ENCODE assay signal across 27 mouse cellular contexts in the genomic region with DNA sequence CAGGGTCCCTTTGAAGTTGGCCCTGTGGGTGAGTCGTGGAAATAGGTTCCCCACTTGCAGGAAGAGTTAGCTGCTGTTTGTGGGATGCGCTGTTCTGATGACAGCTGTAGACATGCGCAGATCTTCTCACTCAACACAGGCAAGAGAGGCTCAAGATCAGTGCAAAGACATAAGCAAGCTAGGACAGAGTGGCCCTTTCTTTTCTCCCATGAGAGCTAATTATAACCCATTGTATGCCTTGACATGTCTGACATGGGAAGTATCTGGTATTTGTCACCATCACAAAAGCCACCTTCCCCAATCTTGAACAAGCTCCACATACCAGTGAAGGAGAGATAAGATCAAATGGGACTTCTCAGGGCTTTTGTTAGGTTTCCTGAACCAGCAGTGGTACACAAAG.
DNase-seq lines count a peak whose midpoint lies in the region; ATAC-seq and TF ChIP-seq lines count a peak whose summit lies in the region.
"Had no signal": no experiment of that assay in that cellular context is flagged by ENCODE, and none has a peak within 500 bp of the region (broad histone marks: within the 10 kb centered on the region; RNA-seq: fewer than 3 reads in every experiment).

No protein-coding gene starts in this region.

- WGBS in heart, embryonic 12.5 days, result 30% methylated on average over 3 of the region's 3 CpGs
- WGBS in heart, embryonic 15.5 days, result 50% methylated on average over 3 of the region's 3 CpGs
- WGBS in limb, embryonic 11.5 days, result 82% methylated on average over 3 of the region's 3 CpGs
- 86% methylated on average over 3 of the region's 3 CpGs for WGBS in limb, embryonic 10.5 days

- peak overlapping the region; percentile 71; the same call in 1 of the 2 replicates for H3K27ac ChIP-seq in gastrocnemius, adult 2 months
- H3K27ac ChIP-seq in heart, embryonic 12.5 days (ENCODE audit: poor library complexity, severe bottlenecking), result peak overlapping the region; percentile 69
- peak overlapping the region; percentile 76 for H3K27ac ChIP-seq in heart, embryonic 15.5 days
- H3K27ac ChIP-seq in limb, embryonic 11.5 days (replicated peaks; ENCODE audit: low read depth, low read length), result no peak overlapping the region
- no peak overlapping the region for H3K27ac ChIP-seq in limb, embryonic 10.5 days
- H3K27ac ChIP-seq: forebrain, embryonic 10.5 days; forebrain, embryonic 13.5 days; hindbrain, embryonic 14.5 days; hindbrain, postnatal 0 days had no signal

- peaks cover 63% of the 10 kb centered on the region for H3K4me1 ChIP-seq in heart, embryonic 12.5 days (replicated peaks)
- H3K4me1 ChIP-seq in heart, embryonic 15.5 days (replicated peaks), result peaks cover 56% of the 10 kb centered on the region
- no peaks in the 10 kb centered on the region for H3K4me1 ChIP-seq in limb, embryonic 11.5 days (ENCODE audit: control insufficient read depth, insufficient read depth, low read length)
- peaks cover 3% of the 10 kb centered on the region; the same call in 1 of the 2 replicates for H3K4me1 ChIP-seq in limb, embryonic 10.5 days

- no peaks in the 10 kb centered on the region for H3K9me3 ChIP-seq in heart, embryonic 12.5 days (replicated peaks)
- no peaks in the 10 kb centered on the region for H3K9me3 ChIP-seq in heart, embryonic 15.5 days (replicated peaks)
- no peaks in the 10 kb centered on the region for H3K9me3 ChIP-seq in limb, embryonic 11.5 days (ENCODE audit: control insufficient read depth, low read length)
- no peaks in the 10 kb centered on the region for H3K9me3 ChIP-seq in limb, embryonic 10.5 days (replicated peaks)
- H3K9me3 ChIP-seq: forebrain, embryonic 10.5 days; forebrain, embryonic 13.5 days had no signal

- ATAC-seq in heart, embryonic 12.5 days (ENCODE audit: insufficient number of reproducible peaks, low FRiP score), result peak; percentile 61; the same call in 1 of the 2 replicates
- ATAC-seq in heart, embryonic 15.5 days (replicated peaks; ENCODE audit: insufficient number of reproducible peaks, insufficient read depth, low FRiP score, low read depth), result peak; percentile 63; the same call in 1 of the 2 replicates
- no peak for ATAC-seq in limb, embryonic 11.5 days (ENCODE audit: insufficient number of reproducible peaks, low FRiP score, low TSS enrichment, low read depth)
- ATAC-seq: activated CD4-positive, CD25-positive, alpha-beta regulatory T cell, adult 4 months; forebrain, embryonic 13.5 days; forebrain, embryonic 16.5 days; hindbrain, postnatal 0 days; inflammation-experienced regulatory T-cells, adult 6 months; intestine, embryonic 16.5 days had no signal

- H3K4me3 ChIP-seq in gastrocnemius, adult 2 months, result no peak overlapping the region
- H3K4me3 ChIP-seq in heart, embryonic 12.5 days, result no peak overlapping the region
- H3K4me3 ChIP-seq in heart, embryonic 15.5 days, result no peak overlapping the region
- H3K4me3 ChIP-seq in limb, embryonic 11.5 days (ENCODE audit: low read depth, low read length), result no peak overlapping the region
- no peak overlapping the region for H3K4me3 ChIP-seq in limb, embryonic 10.5 days
- H3K4me3 ChIP-seq: forebrain, embryonic 10.5 days; forebrain, embryonic 13.5 days had no signal

- H3K36me3 ChIP-seq in heart, embryonic 12.5 days, result no peaks in the 10 kb centered on the region
- H3K36me3 ChIP-seq in heart, embryonic 15.5 days, result no peaks in the 10 kb centered on the region
- no peaks in the 10 kb centered on the region for H3K36me3 ChIP-seq in limb, embryonic 11.5 days (ENCODE audit: control insufficient read depth, insufficient read depth, low read length)
- H3K36me3 ChIP-seq in limb, embryonic 10.5 days, result no peaks in the 10 kb centered on the region
- H3K36me3 ChIP-seq: forebrain, embryonic 10.5 days had no signal

- intact Hi-C loops in gastrocnemius, adult 2 months (cut with DNase I), result loop anchor here (10.0 kb wide), 1 partner anchor 577 kb away; no protein-coding TSS in a partner anchor
- intact Hi-C loops in heart, postnatal 10 days (cut with DNase I), result no loop called here

- H3K9ac ChIP-seq in heart, embryonic 12.5 days, result no peak overlapping the region
- H3K9ac ChIP-seq in heart, embryonic 15.5 days, result no peak overlapping the region
- H3K9ac ChIP-seq in limb, embryonic 11.5 days (ENCODE audit: low read length), result no peak overlapping the region
- H3K9ac ChIP-seq: forebrain, embryonic 13.5 days; hindbrain, embryonic 14.5 days had no signal

- no peak for TF ChIP-seq CTCF in gastrocnemius, adult 2 months (IDR thresholded peaks at IDR 0.05)

- H3K27me3 ChIP-seq in heart, embryonic 12.5 days (replicated peaks), result no peaks in the 10 kb centered on the region
- no peaks in the 10 kb centered on the region for H3K27me3 ChIP-seq in heart, embryonic 15.5 days
- no peaks in the 10 kb centered on the region for H3K27me3 ChIP-seq in limb, embryonic 11.5 days (ENCODE audit: control insufficient read depth, insufficient read depth, low read length)
- H3K27me3 ChIP-seq in limb, embryonic 10.5 days (ENCODE audit: low read depth, poor library complexity, severe bottlenecking), result no peaks in the 10 kb centered on the region
- H3K27me3 ChIP-seq: forebrain, embryonic 13.5 days had no signal

- DNase-seq in gastrocnemius, adult 2 months, result no peak
- DNase-seq in gastrocnemius, postnatal 25 days, result no peak
- DNase-seq in heart, adult 8-10 months (ENCODE audit: low spot score), result no peak
- no peak for DNase-seq in heart, postnatal 10 days
- peak; percentile 3 for DNase-seq in limb, embryonic 11.5 days (ENCODE audit: low spot score)
- no peak for DNase-seq in limb, embryonic 10.5 days (ENCODE audit: low spot score)
- DNase-seq: adrenal gland, adult 8-10 months; adrenal gland, postnatal 25 days; cerebellum, adult 11-12 months; cerebellum, adult 8-10 months; cerebellum, postnatal 10 days; cerebellum, postnatal 36 days; embryo, embryonic 11 days; gastrocnemius, postnatal 14 days; heart, postnatal 36 days; kidney, adult 18-20 months; kidney, adult 9 months had no signal

- no peak overlapping the region for H3K4me2 ChIP-seq in heart, embryonic 12.5 days
- no peak overlapping the region for H3K4me2 ChIP-seq in heart, embryonic 15.5 days
- H3K4me2 ChIP-seq in limb, embryonic 11.5 days (ENCODE audit: low read depth, severe bottlenecking), result no peak overlapping the region
- H3K4me2 ChIP-seq: forebrain, embryonic 13.5 days; hindbrain, embryonic 14.5 days had no signal

Comparison
In these comparisons a context has a peak if more than half of its experiments do, and no peak if none do; other contexts are left out.
1. H3K27ac ChIP-seq: peak in gastrocnemius, adult 2 months (single experiment), heart, embryonic 12.5 days (single experiment) and heart, embryonic 15.5 days (single experiment); none in limb, embryonic 11.5 days (single experiment) and limb, embryonic 10.5 days (single experiment).